Mouse (Mus musculus) neural tube, embryonic 14.5 days (tissue): Measurements from ENCODE around the gene L3mbtl1. TPM values are rescaled to one million over a fixed set of nuclear protein-coding genes. Genes with fewer than 3 reads are reported as not detected.

Source experiments
- ATAC-seq: fragments of 200-750 bp; cut with Nextera tagmentation; 2 replicates; pipeline ENCODE4 v1.8.0; 2017; ENCODE audit warnings: low read depth, mild to moderate bottlenecking, moderate TSS enrichment, moderate library complexity
- H3K27ac ChIP-seq: fragments of 300-500 bp; sonication (generic); 2 replicates; pipeline ENCODE4 v1.5.1; 2014; ENCODE audit warnings: low read depth, mild to moderate bottlenecking, control low read depth, low read length, moderate library complexity, mixed read lengths
- H3K27me3 ChIP-seq: fragments of 300-500 bp; sonication (generic); 2 replicates; pipeline ENCODE4 v1.6.1; 2014; ENCODE audit warnings: low read length; ENCODE audit not compliant: control insufficient read depth, insufficient read depth
- H3K36me3 ChIP-seq: fragments of 300-500 bp; sonication (generic); 2 replicates; pipeline ENCODE4 v1.6.1; 2014; ENCODE audit warnings: low read length, mixed read lengths; ENCODE audit not compliant: control insufficient read depth, insufficient read depth
- H3K4me1 ChIP-seq: fragments of 300-500 bp; sonication (generic); 2 replicates; pipeline ENCODE4 v1.6.1; 2014; ENCODE audit warnings: low read length; ENCODE audit not compliant: control insufficient read depth, insufficient read depth
- H3K4me2 ChIP-seq: fragments of 300-500 bp; sonication (generic); 2 replicates; pipeline ENCODE4 v1.6.1; 2014; ENCODE audit warnings: mild to moderate bottlenecking, low read depth, low read length, control low read depth
- H3K4me3 ChIP-seq: fragments of 300-500 bp; sonication (generic); 2 replicates; pipeline ENCODE4 v1.5.1; 2014; ENCODE audit warnings: low read depth, low read length, control low read depth, mixed read lengths
- H3K9ac ChIP-seq: fragments of 300-500 bp; sonication (generic); replicated peaks from 2 replicates; pipeline ENCODE4 v1.6.1; 2014; ENCODE audit warnings: low read depth, mild to moderate bottlenecking, control low read depth, low read length, mixed read lengths
- H3K9me3 ChIP-seq: fragments of 300-500 bp; sonication (generic); 2 replicates; pipeline ENCODE4 v1.6.1; 2016; ENCODE audit warnings: low read length; ENCODE audit not compliant: control insufficient read depth
- WGBS: fragments of 180-500 bp; shearing (Covaris S2); extraction: QIAGEN DNeasy Blood & Tissue Kit; methylation state at CpG from one replicate; pipeline ENCODE4 v1.1.7; 2014; 5-methylcytosine and 5-hydroxymethylcytosine counted together
- polyA plus RNA-seq: library from polyadenylated mRNA; unstranded; fragments of >200 nt; fragmentation: Nextera tagmentation; extraction: Ambion mirVana; gene quantifications from 2 replicates; pipeline ENCODE4 v1.2.1, GENCODE M21; 2014

Gene L3mbtl1
- polyA plus RNA-seq, 1 experiment from 2014 or later = 4.0 TPM

- no peak overlapping the region for H3K4me2 ChIP-seq
- no peak overlapping the region for H3K4me3 ChIP-seq
- H3K36me3 ChIP-seq = no peaks in the 10 kb centered on the region
- H3K4me1 ChIP-seq = no peaks in the 10 kb centered on the region
- no peaks in the 10 kb centered on the region for H3K9me3 ChIP-seq
- H3K9ac ChIP-seq = no peak overlapping the region
- H3K27ac ChIP-seq = no peak overlapping the region
- H3K27me3 ChIP-seq = no peaks in the 10 kb centered on the region
- WGBS = 10% methylated on average over 6 of the region's 6 CpGs
- no peak for ATAC-seq
These were observed 21.1 kb upstream of the L3mbtl1 start for GRCm38 (mm10) chr2:162922183-162922582.

- ATAC-seq = no peak
- 81% methylated on average over 5 of the region's 5 CpGs for WGBS
These were observed 20.4 kb upstream of the L3mbtl1 start for GRCm38 (mm10) chr2:162922834-162923233.

GRCm38 (mm10) chr2:162924126-162924525 lies 19.1 kb upstream of the L3mbtl1 start:
- no peak overlapping the region for H3K4me2 ChIP-seq
- no peak overlapping the region for H3K9ac ChIP-seq
- WGBS = 16% methylated on average over 5 of the region's 5 CpGs

More at GRCm38 (mm10) chr2:162922834-162923233, 20.4 kb upstream of the L3mbtl1 start:
- Histone ChIP-seq H3K27me3 (no peaks in the 10 kb centered on the region), H3K9me3 (no peaks in the 10 kb centered on the region), H3K36me3 (no peaks in the 10 kb centered on the region), H3K4me2 (no peak overlapping the region), H3K9ac (no peak overlapping the region), H3K4me1 (no peaks in the 10 kb centered on the region), H3K4me3 (no peak overlapping the region), H3K27ac (no peak overlapping the region)

GRCm38 (mm10) chr2:162927918-162928585 lies 15.2 kb upstream of the L3mbtl1 start:
- no peak overlapping the region for H3K4me2 ChIP-seq
- H3K4me3 ChIP-seq = no peak overlapping the region
- no peak overlapping the region for H3K9ac ChIP-seq
- no peaks in the 10 kb centered on the region for H3K9me3 ChIP-seq
- H3K27me3 ChIP-seq = no peaks in the 10 kb centered on the region; the same call in 1 of the 2 replicates
- no peak for ATAC-seq
- WGBS = 74% methylated on average over 3 of the region's 3 CpGs
- peaks cover 1% of the 10 kb centered on the region for H3K36me3 ChIP-seq
- peaks cover 11% of the 10 kb centered on the region; the same call in 1 of the 2 replicates for H3K4me1 ChIP-seq
- H3K27ac ChIP-seq = no peak overlapping the region

More at GRCm38 (mm10) chr2:162924126-162924525, 19.1 kb upstream of the L3mbtl1 start:
- H3K36me3 ChIP-seq = no peaks in the 10 kb centered on the region
- no peaks in the 10 kb centered on the region for H3K27me3 ChIP-seq
- ATAC-seq = peak; percentile 28; the same call in 1 of the 2 replicates
- no peak overlapping the region for H3K4me3 ChIP-seq
- H3K9me3 ChIP-seq = no peaks in the 10 kb centered on the region
- no peak overlapping the region for H3K27ac ChIP-seq
- H3K4me1 ChIP-seq = no peaks in the 10 kb centered on the region

DNA sequence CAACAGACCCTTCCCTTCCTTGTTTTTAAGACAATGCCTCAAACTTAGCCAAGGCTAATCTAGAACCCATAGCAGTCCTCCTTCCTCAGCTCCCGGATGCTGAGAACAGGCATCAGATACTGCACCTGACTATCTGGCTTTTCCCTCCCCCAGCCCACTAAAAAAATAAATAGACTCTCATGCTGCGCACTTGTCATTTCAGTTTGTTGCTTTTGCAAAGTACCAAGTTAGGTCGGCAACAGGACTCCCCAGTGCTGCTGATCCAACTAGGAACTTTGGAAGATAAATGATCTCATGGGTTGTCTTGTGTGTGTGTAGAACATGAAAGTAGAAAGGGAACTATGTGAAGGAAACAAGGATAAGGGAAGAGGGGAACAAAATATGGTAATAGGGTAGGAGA lies 13.6 kb upstream of the L3mbtl1 start:
- no peaks in the 10 kb centered on the region for H3K9me3 ChIP-seq
- peaks cover 16% of the 10 kb centered on the region for H3K36me3 ChIP-seq
- no peak for ATAC-seq
- no peak overlapping the region for H3K4me3 ChIP-seq
- no peaks in the 10 kb centered on the region; the same call in 1 of the 2 replicates for H3K27me3 ChIP-seq
- 85% methylated on average over 3 of the region's 3 CpGs for WGBS
- no peak overlapping the region for H3K27ac ChIP-seq
- H3K4me2 ChIP-seq = no peak overlapping the region
- no peak overlapping the region for H3K9ac ChIP-seq
- H3K4me1 ChIP-seq = peaks cover 14% of the 10 kb centered on the region; the same call in 1 of the 2 replicates

DNA sequence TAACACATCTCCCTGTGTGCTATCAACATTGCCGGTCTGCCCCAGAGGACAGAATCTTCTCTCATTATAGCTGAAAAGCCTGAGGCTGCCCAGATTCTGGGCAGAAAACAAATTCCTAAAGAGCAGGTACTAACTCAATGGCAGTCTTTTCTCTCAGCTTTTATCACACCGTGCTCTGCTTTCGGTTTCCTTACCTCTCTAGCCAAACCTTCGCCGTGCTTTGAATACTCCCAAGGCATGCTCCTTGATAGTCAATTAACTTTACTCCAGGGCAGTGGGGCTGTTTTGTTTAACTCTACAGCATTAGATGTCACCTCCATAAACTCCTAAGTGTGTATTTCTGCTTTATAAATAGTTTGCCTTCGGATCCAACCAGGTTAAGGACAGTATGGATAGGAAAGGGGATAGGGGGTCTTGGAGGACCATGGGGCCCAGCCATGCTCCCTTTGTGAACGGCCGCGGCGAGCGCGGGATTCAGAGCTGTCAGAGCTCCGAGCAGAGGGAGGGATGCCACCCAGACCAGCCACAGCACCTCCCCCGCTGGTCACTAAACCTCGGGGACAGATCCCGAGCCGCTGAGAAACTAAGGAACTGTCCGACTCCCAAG lies 12.7 kb upstream of the L3mbtl1 start:
- Histone ChIP-seq H3K4me2 (peak overlapping the region; percentile 81), H3K4me3 (peak overlapping the region; percentile 100), H3K9ac (peak overlapping the region; percentile 100), H3K4me1 (peaks cover 14% of the 10 kb centered on the region; the same call in 1 of the 2 replicates), H3K27me3 (no peaks in the 10 kb centered on the region; the same call in 1 of the 2 replicates), H3K27ac (peak overlapping the region; percentile 100), H3K9me3 (no peaks in the 10 kb centered on the region), H3K36me3 (peaks cover 24% of the 10 kb centered on the region)
- peak; percentile 5; the same call in 1 of the 2 replicates for ATAC-seq
- WGBS = under 1% methylated on average over 18 of the region's 18 CpGs

- peak; percentile 91 for ATAC-seq
- no peaks in the 10 kb centered on the region for H3K9me3 ChIP-seq
- peak within 1 kb of the TSS; percentile 81 for H3K4me2 ChIP-seq
- H3K9ac ChIP-seq = peak within 1 kb of the TSS; percentile 100
- H3K4me1 ChIP-seq = peaks cover 14% of the 10 kb centered on the region; the same call in 1 of the 2 replicates
- H3K4me3 ChIP-seq = peak within 1 kb of the TSS; percentile 100
- peaks cover 28% of the 10 kb centered on the region for H3K36me3 ChIP-seq
- WGBS = under 1% methylated on average over 44 of the region's 68 CpGs
- H3K27ac ChIP-seq = peak within 1 kb of the TSS; percentile 100
- H3K27me3 ChIP-seq = no peaks in the 10 kb centered on the region; the same call in 1 of the 2 replicates
These were observed 12.1 kb upstream of the L3mbtl1 start, which contains the start of gene Srsf6 for GRCm38 (mm10) chr2:162931123-162931673. TSS of gene Srsf6 (plus strand) at chr2:162931528.

GRCm38 (mm10) chr2:162931674-162932650 lies 11.3 kb upstream of the L3mbtl1 start:
- under 1% methylated on average over 94 of the region's 103 CpGs for WGBS
- peak overlapping the region; percentile 100 for H3K9ac ChIP-seq
- peak overlapping the region; percentile 81 for H3K4me2 ChIP-seq
- H3K27me3 ChIP-seq = no peaks in the 10 kb centered on the region; the same call in 1 of the 2 replicates
- ATAC-seq = peak; percentile 65
- peak overlapping the region; percentile 100 for H3K4me3 ChIP-seq
- peaks cover 35% of the 10 kb centered on the region for H3K36me3 ChIP-seq
- no peaks in the 10 kb centered on the region for H3K9me3 ChIP-seq
- H3K27ac ChIP-seq = peak overlapping the region; percentile 100
- peaks cover 14% of the 10 kb centered on the region; the same call in 1 of the 2 replicates for H3K4me1 ChIP-seq
